Comparison of ENCODE assay signal across 10 mouse cellular contexts in genomic region chr5:144221305-144221704, GRCm38 (mm10). TPM values are rescaled to one million over a fixed set of nuclear protein-coding genes. Genes with fewer than 3 reads are reported as not detected.
DNase-seq lines count a peak whose midpoint lies in the region; ATAC-seq and TF ChIP-seq lines count a peak whose summit lies in the region.
"Had no signal": no experiment of that assay in that cellular context is flagged by ENCODE, and none has a peak within 500 bp of the region (broad histone marks: within the 10 kb centered on the region; RNA-seq: fewer than 3 reads in every experiment).

No protein-coding gene starts in this region.

- DNase-seq in kidney, adult 2 months, result peak; percentile 66
- DNase-seq in G1E (ENCODE audit: low spot score), result no peak
- peak; percentile 27 for DNase-seq in heart, postnatal 0 days (ENCODE audit: low spot score)
- DNase-seq in natural killer cell, adult 2 months (ENCODE audit: low spot score in 2 of 2), result peak; percentile 88 to 93
- no peak for DNase-seq in right cerebral cortex, postnatal 10 days (ENCODE audit: low spot score in 2 of 2)
- no peak for DNase-seq in frontal cortex, postnatal 36 days (ENCODE audit: low spot score in 2 of 2)
- DNase-seq in left cerebral cortex, postnatal 10 days (ENCODE audit: extremely low spot score in 1 of 2, low spot score in 2 of 2), result no peak
- DNase-seq: lung, embryonic 14.5 days; retina, postnatal 1 day had no signal

- H3K27ac ChIP-seq in kidney, adult 2 months (ENCODE audit: insufficient read depth, low read depth, low read length), result no peak overlapping the region
- H3K27ac ChIP-seq in kidney, embryonic 16.5 days (ENCODE audit: low read length), result no peak overlapping the region
- peak overlapping the region; percentile 83; the same call in 1 of the 2 replicates for H3K27ac ChIP-seq in heart, postnatal 0 days (ENCODE audit: low read depth)

- H3K9me3 ChIP-seq in kidney, embryonic 16.5 days (ENCODE audit: low read length), result no peaks in the 10 kb centered on the region
- no peaks in the 10 kb centered on the region for H3K9me3 ChIP-seq in G1E (replicated peaks)
- H3K9me3 ChIP-seq in heart, postnatal 0 days (replicated peaks; ENCODE audit: control insufficient read depth, low read length), result no peaks in the 10 kb centered on the region

- no peak for TF ChIP-seq CTCF in kidney, adult 2 months (conservative IDR thresholded peaks at IDR 0.05; ENCODE audit: insufficient read depth, insufficient read length, low read depth, low read length)
- no peak for TF ChIP-seq CTCF in G1E (IDR thresholded peaks at IDR 0.05; ENCODE audit: low read depth, low read length)
- TF ChIP-seq CTCF in heart, postnatal 0 days (IDR thresholded peaks at IDR 0.05; ENCODE audit: low read depth), result no peak

- no peaks in the 10 kb centered on the region for H3K36me3 ChIP-seq in kidney, adult 2 months (ENCODE audit: control insufficient read depth, insufficient read depth, low read length)
- no peaks in the 10 kb centered on the region for H3K36me3 ChIP-seq in kidney, embryonic 16.5 days (ENCODE audit: insufficient read depth, low read length)
- H3K36me3 ChIP-seq in G1E (replicated peaks), result peaks cover 9% of the 10 kb centered on the region
- 0 out of 2 replicates have a peak, but pooled peaks cover 6% of the 10 kb centered on the region for H3K36me3 ChIP-seq in heart, postnatal 0 days (replicated peaks; ENCODE audit: control insufficient read depth, insufficient read depth, low read length)

- H3K4me2 ChIP-seq in kidney, embryonic 16.5 days (replicated peaks; ENCODE audit: low read depth, low read length), result no peak overlapping the region
- no peak overlapping the region; the same call in 1 of the 2 replicates for H3K4me2 ChIP-seq in heart, postnatal 0 days (ENCODE audit: low read depth, low read length)

- TF ChIP-seq EP300 in heart, postnatal 0 days (IDR thresholded peaks at IDR 0.05; ENCODE audit: low read depth), result no peak

- 42% methylated on average over 4 of the region's 4 CpGs for WGBS in kidney, adult 2 months
- 54% methylated on average over 4 of the region's 4 CpGs for WGBS in kidney, embryonic 16.5 days
- WGBS in heart, postnatal 0 days, result 51% methylated on average over 4 of the region's 4 CpGs

- intact Hi-C loops in left cerebral cortex, postnatal 10 days (cut with DNase I), result no loop called here

- no peak for ATAC-seq in kidney, embryonic 16.5 days (ENCODE audit: low FRiP score, low TSS enrichment)
- peak; percentile 55 for ATAC-seq in G1E (ENCODE audit: extremely low read depth, insufficient number of reproducible peaks, low FRiP score, poor library complexity, severe bottlenecking)
- no peak for ATAC-seq in heart, postnatal 0 days (ENCODE audit: insufficient read depth, low read depth)

- H3K27me3 ChIP-seq in kidney, adult 2 months (replicated peaks; ENCODE audit: control insufficient read depth, insufficient read depth, low read length), result no peaks in the 10 kb centered on the region
- H3K27me3 ChIP-seq in kidney, embryonic 16.5 days (ENCODE audit: insufficient read depth, low read length), result no peaks in the 10 kb centered on the region
- H3K27me3 ChIP-seq in G1E (ENCODE audit: insufficient read depth, low read length), result no peaks in the 10 kb centered on the region
- no peaks in the 10 kb centered on the region for H3K27me3 ChIP-seq in heart, postnatal 0 days (ENCODE audit: control insufficient read depth, insufficient read depth, low read length)

- no peaks in the 10 kb centered on the region; the same call in 1 of the 2 replicates for H3K4me1 ChIP-seq in kidney, adult 2 months (ENCODE audit: control insufficient read depth, insufficient read depth, low read length)
- peaks cover 19% of the 10 kb centered on the region for H3K4me1 ChIP-seq in kidney, embryonic 16.5 days (ENCODE audit: insufficient read depth, low read length)
- H3K4me1 ChIP-seq in G1E (ENCODE audit: insufficient read depth, low read depth, low read length), result peaks cover 32% of the 10 kb centered on the region
- H3K4me1 ChIP-seq in heart, postnatal 0 days (ENCODE audit: control insufficient read depth, insufficient read depth), result 0 out of 2 replicates have a peak, but pooled peaks cover 7% of the 10 kb centered on the region

- no peak for TF ChIP-seq POLR2A in kidney, adult 2 months (IDR thresholded peaks at IDR 0.05; ENCODE audit: low read depth, low read length)

- H3K4me3 ChIP-seq in kidney, adult 2 months (ENCODE audit: insufficient read depth, low read depth, low read length), result no peak overlapping the region
- H3K4me3 ChIP-seq in kidney, embryonic 16.5 days (ENCODE audit: low read length), result no peak overlapping the region
- no peak overlapping the region for H3K4me3 ChIP-seq in G1E (ENCODE audit: low read depth, low read length)
- no peak overlapping the region for H3K4me3 ChIP-seq in heart, postnatal 0 days (ENCODE audit: low read depth, low read length)

- H3K9ac ChIP-seq in kidney, embryonic 16.5 days (replicated peaks; ENCODE audit: low read length), result no peak overlapping the region
- H3K9ac ChIP-seq in heart, postnatal 0 days (replicated peaks; ENCODE audit: low read depth, low read length), result no peak overlapping the region
- H3K9ac ChIP-seq: lung, embryonic 14.5 days had no signal

RNA-seq across cellular contexts. Expression of gene Tecpr1, which starts 2.1 kb away (rescaled TPM):
- polyA plus RNA-seq in kidney, adult 2 months (2012; rRNA removed), result 35.6 and 36.6 TPM in 2 replicates
- polyA plus RNA-seq in kidney, embryonic 16.5 days (2015; fragmentation: Nextera tagmentation; extraction: Ambion mirVana), result 24.3 and 26.0 TPM in 2 replicates
- total RNA-seq in G1E (2014; fragmentation: Nextera tagmentation) (7.0 and 10.8 TPM in 2 replicates), G1E (2017) (17.5 and 20.1 TPM in 2 replicates)
- 5.8 and 6.9 TPM in 2 replicates for polyA plus RNA-seq in G1E (2012)
- 19.2 and 28.3 TPM in 2 replicates for total RNA-seq in heart, postnatal 0 days (2014; rRNA removed; ENCODE audit: low replicate concordance)
- 11.7 and 13.5 TPM in 2 replicates for polyA plus RNA-seq in heart, postnatal 0 days (2015; fragmentation: Nextera tagmentation; extraction: Ambion mirVana)
- 10 to 100 TPM; 81.4 to 83.7 TPM for total RNA-seq in left cerebral cortex, postnatal 10 days (2021)

RNA-seq across cellular contexts. Expression of gene Bri3, which starts 22.9 kb away (rescaled TPM):
- 190 and 242 TPM in 2 replicates for polyA plus RNA-seq in kidney, adult 2 months (2012; rRNA removed)
- polyA plus RNA-seq in kidney, embryonic 16.5 days (2015; fragmentation: Nextera tagmentation; extraction: Ambion mirVana), result 112 and 118 TPM in 2 replicates
- total RNA-seq in G1E (2014; fragmentation: Nextera tagmentation) (33.0 and 37.6 TPM in 2 replicates), G1E (2017) (60.2 and 63.4 TPM in 2 replicates)
- polyA plus RNA-seq in G1E (2012), result 58.1 and 75.9 TPM in 2 replicates
- 51.3 and 71.0 TPM in 2 replicates for total RNA-seq in heart, postnatal 0 days (2014; rRNA removed; ENCODE audit: low replicate concordance)
- polyA plus RNA-seq in heart, postnatal 0 days (2015; fragmentation: Nextera tagmentation; extraction: Ambion mirVana), result 278 and 304 TPM in 2 replicates
- 10 to 100 TPM; 58.7 to 60.6 TPM for total RNA-seq in left cerebral cortex, postnatal 10 days (2021)

RNA-seq across cellular contexts. Expression of gene Bhlha15, which starts 31.2 kb away (rescaled TPM):
- polyA plus RNA-seq in kidney, adult 2 months (2012; rRNA removed), result 0.14 and 0.24 TPM in 2 replicates
- 0.55 and 0.74 TPM in 2 replicates for polyA plus RNA-seq in kidney, embryonic 16.5 days (2015; fragmentation: Nextera tagmentation; extraction: Ambion mirVana)
- 3.2 and 3.5 TPM in 2 replicates for total RNA-seq in G1E (2014; fragmentation: Nextera tagmentation)
- total RNA-seq in G1E (2017), result 0.35 and 0.44 TPM in 2 replicates
- polyA plus RNA-seq in G1E (2012), result 1.4 and 1.5 TPM in 2 replicates
- 0.31 and 0.54 TPM in 2 replicates for total RNA-seq in heart, postnatal 0 days (2014; rRNA removed; ENCODE audit: low replicate concordance)
- 0.04 and 0.08 TPM in 2 replicates for polyA plus RNA-seq in heart, postnatal 0 days (2015; fragmentation: Nextera tagmentation; extraction: Ambion mirVana)
- total RNA-seq in left cerebral cortex, postnatal 10 days (2021), result under 1 TPM; 0.32 to 0.43 TPM

Comparison
In these comparisons a context has a peak if more than half of its experiments do, and no peak if none do; other contexts are left out.
1. DNase-seq: peak in kidney, adult 2 months (single experiment), heart, postnatal 0 days (single experiment) and natural killer cell, adult 2 months (2 of 2); none in G1E (single experiment), right cerebral cortex, postnatal 10 days (0 of 2), frontal cortex, postnatal 36 days (0 of 2) and left cerebral cortex, postnatal 10 days (0 of 2).